Mouse (Mus musculus) neural tube, embryonic 13.5 days (tissue): ENCODE data around the gene Fam76b. TPM values are rescaled to one million over a fixed set of nuclear protein-coding genes. Genes with fewer than 3 reads are reported as not detected.

Experiments used
- ATAC-seq: fragments of 200-750 bp; cut with Nextera tagmentation; 2 replicates; pipeline ENCODE4 v1.8.0; 2017; ENCODE audit warnings: low read depth, mild to moderate bottlenecking, moderate TSS enrichment, moderate library complexity
- H3K27ac ChIP-seq: fragments of 300-500 bp; sonication (generic); replicated peaks from 2 replicates; pipeline ENCODE4 v1.5.1; 2015; ENCODE audit warnings: moderate library complexity, mild to moderate bottlenecking, inconsistent platforms
- H3K27me3 ChIP-seq: fragments of 300-500 bp; sonication (generic); 2 replicates; pipeline ENCODE4 v1.6.1; 2015; ENCODE audit warnings: mild to moderate bottlenecking, inconsistent platforms
- H3K36me3 ChIP-seq: fragments of 300-500 bp; sonication (generic); 2 replicates; pipeline ENCODE4 v1.6.1; 2015; ENCODE audit warnings: mild to moderate bottlenecking, inconsistent platforms
- H3K4me1 ChIP-seq: fragments of 300-500 bp; sonication (generic); replicated peaks from 2 replicates; pipeline ENCODE4 v1.6.1; 2015; ENCODE audit warnings: inconsistent platforms
- H3K4me2 ChIP-seq: fragments of 300-500 bp; sonication (generic); 2 replicates; pipeline ENCODE4 v1.6.1; 2015; ENCODE audit warnings: inconsistent platforms, mild to moderate bottlenecking, moderate library complexity
- H3K4me3 ChIP-seq: fragments of 300-500 bp; sonication (generic); 2 replicates; pipeline ENCODE4 v1.5.1; 2015; ENCODE audit warnings: mild to moderate bottlenecking, inconsistent platforms
- H3K9ac ChIP-seq: fragments of 300-500 bp; sonication (generic); 2 replicates; pipeline ENCODE4 v1.6.1; 2015; ENCODE audit warnings: moderate library complexity, mild to moderate bottlenecking, inconsistent platforms
- H3K9me3 ChIP-seq: fragments of 300-500 bp; sonication (generic); 2 replicates; pipeline ENCODE4 v1.6.1; 2016; ENCODE audit warnings: inconsistent platforms
- WGBS: fragments of 180-500 bp; shearing (Covaris S2); methylation state at CpG from one replicate; pipeline ENCODE4 v1.1.7; 2015; 5-methylcytosine and 5-hydroxymethylcytosine counted together
- polyA plus RNA-seq: library from polyadenylated mRNA; unstranded; fragments of >200 nt; fragmentation: Nextera tagmentation; extraction: Ambion mirVana; gene quantifications from 2 replicates; pipeline ENCODE4 v1.2.1, GENCODE M21; 2015

Gene Fam76b
- polyA plus RNA-seq, 1 experiment from 2014 or later = 19.6 TPM

- H3K27me3 ChIP-seq = no peaks in the 10 kb centered on the region
- WGBS = 61% methylated on average over 2 of the region's 2 CpGs
- H3K4me2 ChIP-seq = no peak overlapping the region
- H3K4me3 ChIP-seq = no peak overlapping the region
- ATAC-seq = no peak
- no peaks in the 10 kb centered on the region for H3K4me1 ChIP-seq
- no peaks in the 10 kb centered on the region for H3K36me3 ChIP-seq
- no peaks in the 10 kb centered on the region for H3K9me3 ChIP-seq
- no peak overlapping the region for H3K27ac ChIP-seq
- H3K9ac ChIP-seq = no peak overlapping the region
Measured at GRCm38 (mm10) chr9:13875340-13875739, 47.8 kb downstream of the Fam76b start.

GRCm38 (mm10) chr9:13880761-13881160 lies 53.2 kb downstream of the Fam76b start:
- no peak overlapping the region for H3K4me2 ChIP-seq
- no peaks in the 10 kb centered on the region for H3K4me1 ChIP-seq
- no peak overlapping the region for H3K9ac ChIP-seq
- H3K9me3 ChIP-seq = no peaks in the 10 kb centered on the region
- H3K27me3 ChIP-seq = no peaks in the 10 kb centered on the region
- H3K27ac ChIP-seq = no peak overlapping the region
- H3K4me3 ChIP-seq = no peak overlapping the region
- H3K36me3 ChIP-seq = no peaks in the 10 kb centered on the region
- no peak for ATAC-seq
- WGBS = 72% methylated on average over 1 of the region's 1 CpGs

- 28% methylated on average over 2 of the region's 2 CpGs for WGBS
- no peak overlapping the region for H3K4me3 ChIP-seq
- H3K9me3 ChIP-seq = no peaks in the 10 kb centered on the region
- H3K27me3 ChIP-seq = no peaks in the 10 kb centered on the region
- no peaks in the 10 kb centered on the region for H3K36me3 ChIP-seq
- no peak for ATAC-seq
- H3K4me1 ChIP-seq = no peaks in the 10 kb centered on the region
- H3K9ac ChIP-seq = no peak overlapping the region
- H3K27ac ChIP-seq = no peak overlapping the region
- no peak overlapping the region for H3K4me2 ChIP-seq
Measured at GRCm38 (mm10) chr9:13882478-13882877, 55.0 kb downstream of the Fam76b start.

- Histone ChIP-seq H3K4me1 (no peaks in the 10 kb centered on the region; the same call in 1 of the 2 replicates), H3K27ac (no peak overlapping the region), H3K4me3 (no peak overlapping the region), H3K4me2 (no peak overlapping the region), H3K9me3 (no peaks in the 10 kb centered on the region), H3K36me3 (no peaks in the 10 kb centered on the region), H3K9ac (no peak overlapping the region), H3K27me3 (no peaks in the 10 kb centered on the region)
- WGBS = 75% methylated on average over 5 of the region's 5 CpGs
- ATAC-seq = no peak
Measured at GRCm38 (mm10) chr9:13888981-13889380, 61.5 kb downstream of the Fam76b start.

- H3K4me3 ChIP-seq = no peak overlapping the region
- no peaks in the 10 kb centered on the region for H3K27me3 ChIP-seq
- 6% methylated on average over 9 of the region's 9 CpGs for WGBS
- no peaks in the 10 kb centered on the region for H3K9me3 ChIP-seq
- ATAC-seq = peak; percentile 96
- peak overlapping the region; percentile 22 for H3K4me2 ChIP-seq
- no peaks in the 10 kb centered on the region for H3K36me3 ChIP-seq
- H3K27ac ChIP-seq = no peak overlapping the region
- peak overlapping the region; percentile 57; the same call in 1 of the 2 replicates for H3K9ac ChIP-seq
- no peaks in the 10 kb centered on the region; the same call in 1 of the 2 replicates for H3K4me1 ChIP-seq
Measured at GRCm38 (mm10) chr9:13889657-13890056, 62.1 kb downstream of the Fam76b start.

GRCm38 (mm10) chr9:13890171-13890570 lies 62.7 kb downstream of the Fam76b start:
- H3K36me3 ChIP-seq = no peaks in the 10 kb centered on the region
- H3K9ac ChIP-seq = no peak overlapping the region
- WGBS = 60% methylated on average over 5 of the region's 5 CpGs
- H3K9me3 ChIP-seq = no peaks in the 10 kb centered on the region
- H3K4me2 ChIP-seq = no peak overlapping the region
- no peak overlapping the region for H3K4me3 ChIP-seq
- no peaks in the 10 kb centered on the region; the same call in 1 of the 2 replicates for H3K4me1 ChIP-seq
- no peak overlapping the region for H3K27ac ChIP-seq
- no peaks in the 10 kb centered on the region for H3K27me3 ChIP-seq
- ATAC-seq = peak; percentile 81; the same call in 1 of the 2 replicates

GRCm38 (mm10) chr9:13891888-13892287 lies 64.4 kb downstream of the Fam76b start:
- H3K27ac ChIP-seq = no peak overlapping the region
- H3K4me2 ChIP-seq = no peak overlapping the region
- H3K9me3 ChIP-seq = no peaks in the 10 kb centered on the region
- no peaks in the 10 kb centered on the region for H3K27me3 ChIP-seq
- H3K4me1 ChIP-seq = no peaks in the 10 kb centered on the region; the same call in 1 of the 2 replicates
- WGBS = 95% methylated on average over 6 of the region's 6 CpGs
- H3K9ac ChIP-seq = no peak overlapping the region
- no peak overlapping the region for H3K4me3 ChIP-seq
- ATAC-seq = no peak
- no peaks in the 10 kb centered on the region for H3K36me3 ChIP-seq

- no peak overlapping the region for H3K27ac ChIP-seq
- ATAC-seq = no peak
- H3K4me3 ChIP-seq = no peak overlapping the region
- no peak overlapping the region for H3K9ac ChIP-seq
- no peaks in the 10 kb centered on the region; the same call in 1 of the 2 replicates for H3K4me1 ChIP-seq
- H3K27me3 ChIP-seq = no peaks in the 10 kb centered on the region
- 55% methylated on average over 4 of the region's 4 CpGs for WGBS
- no peaks in the 10 kb centered on the region for H3K36me3 ChIP-seq
- H3K9me3 ChIP-seq = no peaks in the 10 kb centered on the region
- no peak overlapping the region for H3K4me2 ChIP-seq
Measured at GRCm38 (mm10) chr9:13893044-13893443, 65.5 kb downstream of the Fam76b start.

- H3K9ac ChIP-seq = no peak overlapping the region
- ATAC-seq = no peak
- whole genome bisulfite sequencing = 84% methylated on average over 8 of the region's 8 CpGs
- no peak overlapping the region for H3K27ac ChIP-seq
- no peak overlapping the region for H3K4me2 ChIP-seq
- H3K9me3 ChIP-seq = no peaks in the 10 kb centered on the region
- H3K4me3 ChIP-seq = no peak overlapping the region
- H3K4me1 ChIP-seq = no peaks in the 10 kb centered on the region; the same call in 1 of the 2 replicates
- H3K27me3 ChIP-seq = no peaks in the 10 kb centered on the region
- H3K36me3 ChIP-seq = no peaks in the 10 kb centered on the region
Measured at GRCm38 (mm10) chr9:13894491-13894890, 67.0 kb downstream of the Fam76b start.

GRCm38 (mm10) chr9:13894936-13895335 lies 67.4 kb downstream of the Fam76b start:
- Histone ChIP-seq H3K4me2 (no peak overlapping the region), H3K4me1 (no peaks in the 10 kb centered on the region), H3K4me3 (no peak overlapping the region), H3K36me3 (no peaks in the 10 kb centered on the region), H3K27me3 (no peaks in the 10 kb centered on the region), H3K9me3 (no peaks in the 10 kb centered on the region), H3K9ac (no peak overlapping the region), H3K27ac (no peak overlapping the region)
- no peak for ATAC-seq
- 93% methylated on average over 7 of the region's 7 CpGs for WGBS

GRCm38 (mm10) chr9:13896055-13896454 lies 68.5 kb downstream of the Fam76b start:
- Histone ChIP-seq H3K9ac (no peak overlapping the region), H3K9me3 (no peaks in the 10 kb centered on the region), H3K4me3 (no peak overlapping the region), H3K27ac (no peak overlapping the region), H3K36me3 (no peaks in the 10 kb centered on the region), H3K4me1 (no peaks in the 10 kb centered on the region), H3K4me2 (no peak overlapping the region), H3K27me3 (no peaks in the 10 kb centered on the region)
- ATAC-seq = 0 out of 2 replicates have a peak, but pooled peaks have one; percentile 12
- 70% methylated on average over 6 of the region's 6 CpGs for WGBS

- Histone ChIP-seq H3K36me3 (no peaks in the 10 kb centered on the region), H3K4me3 (no peak overlapping the region), H3K27ac (no peak overlapping the region), H3K4me1 (no peaks in the 10 kb centered on the region), H3K9me3 (no peaks in the 10 kb centered on the region), H3K9ac (no peak overlapping the region), H3K4me2 (no peak overlapping the region), H3K27me3 (no peaks in the 10 kb centered on the region)
- WGBS = 77% methylated on average over 19 of the region's 19 CpGs
- ATAC-seq = no peak
Measured at GRCm38 (mm10) chr9:13898510-13899305, 71.2 kb downstream of the Fam76b start.

- Histone ChIP-seq H3K4me2 (no peak overlapping the region), H3K27ac (no peak overlapping the region), H3K9ac (no peak overlapping the region), H3K4me3 (no peak overlapping the region), H3K9me3 (no peaks in the 10 kb centered on the region), H3K4me1 (no peaks in the 10 kb centered on the region), H3K36me3 (no peaks in the 10 kb centered on the region), H3K27me3 (no peaks in the 10 kb centered on the region)
- ATAC-seq = no peak
- 92% methylated on average over 3 of the region's 3 CpGs for WGBS
Measured at GRCm38 (mm10) chr9:13902030-13902429, 74.5 kb downstream of the Fam76b start.
